Mouse (Mus musculus) CH12.LX (cell line): Measurements from ENCODE around the gene Atp8b3.

Experiments
- CHD1 ChIP-seq: IDR thresholded peaks from 2 replicates; pipeline ENCODE4 v1.6.1; 2012; ENCODE audit warnings: low read depth, low read length, improper control_type of control experiment, inconsistent platforms
- CTCF ChIP-seq, 2 experiments: IDR thresholded peaks in 1 of 2; conservative IDR thresholded peaks in 1 of 2; 2 replicates each; pipeline ENCODE4 v1.5.1; 2011 to 2012; ENCODE audit warnings: low read depth in 2 of 2, low read length in 2 of 2, improper control_type of control experiment in 1 of 2, inconsistent platforms in 1 of 2, mild to moderate bottlenecking in 1 of 2, moderate library complexity in 1 of 2
- E2F4 ChIP-seq: IDR thresholded peaks from 2 replicates; pipeline ENCODE4 v1.6.1; 2011; ENCODE audit warnings: low read depth, low read length, improper control_type of control experiment; ENCODE audit not compliant: insufficient replicate concordance
- POLR2A ChIP-seq: IDR thresholded peaks from 2 replicates; pipeline ENCODE4 v1.6.1; 2011; ENCODE audit warnings: low read depth, mild to moderate bottlenecking, improper control_type of control experiment, low read length
- POLR2AphosphoS2 ChIP-seq: IDR thresholded peaks from 2 replicates; pipeline ENCODE4 v1.6.1; 2011; ENCODE audit warnings: low read depth, low read length, improper control_type of control experiment
- SIN3A ChIP-seq: IDR thresholded peaks from 2 replicates; pipeline ENCODE4 v1.6.1; 2012; ENCODE audit warnings: low read length, improper control_type of control experiment, inconsistent platforms

DNA sequence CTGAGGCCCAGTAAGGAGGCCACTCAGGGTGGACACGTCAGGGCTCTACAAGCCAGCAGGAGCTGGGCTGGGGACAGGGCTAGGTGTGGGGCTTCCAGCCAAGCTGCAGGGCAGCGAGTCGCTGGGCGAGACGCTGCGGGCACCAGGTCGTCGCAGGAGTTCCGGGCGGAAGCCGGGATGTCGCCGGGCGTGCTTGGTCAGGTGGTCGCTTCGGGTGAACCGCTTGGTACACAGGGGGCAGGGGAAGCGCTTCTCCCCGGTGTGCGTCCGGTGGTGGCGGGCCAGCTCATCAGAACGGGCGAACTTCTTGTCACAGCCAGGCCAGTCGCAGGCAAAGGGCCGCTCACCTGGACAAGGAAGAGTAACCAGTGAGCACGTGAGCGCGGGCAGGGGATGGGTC, 30.0 kb upstream of the Atp8b3 start:
- TF ChIP-seq SIN3A, result no peak
- TF ChIP-seq CTCF (conservative IDR thresholded peaks at IDR 0.05 in 1 of 2, IDR thresholded peaks at IDR 0.05 in 1 of 2; ENCODE audit: low read depth in 2 of 2, low read length in 2 of 2), result no peak
- TF ChIP-seq POLR2A, result no peak
- TF ChIP-seq POLR2AphosphoS2, result no peak
- TF ChIP-seq CHD1, result no peak
- TF ChIP-seq E2F4, result no peak
